ENCODE assay signal across 12 mouse cellular contexts in the genomic region with DNA sequence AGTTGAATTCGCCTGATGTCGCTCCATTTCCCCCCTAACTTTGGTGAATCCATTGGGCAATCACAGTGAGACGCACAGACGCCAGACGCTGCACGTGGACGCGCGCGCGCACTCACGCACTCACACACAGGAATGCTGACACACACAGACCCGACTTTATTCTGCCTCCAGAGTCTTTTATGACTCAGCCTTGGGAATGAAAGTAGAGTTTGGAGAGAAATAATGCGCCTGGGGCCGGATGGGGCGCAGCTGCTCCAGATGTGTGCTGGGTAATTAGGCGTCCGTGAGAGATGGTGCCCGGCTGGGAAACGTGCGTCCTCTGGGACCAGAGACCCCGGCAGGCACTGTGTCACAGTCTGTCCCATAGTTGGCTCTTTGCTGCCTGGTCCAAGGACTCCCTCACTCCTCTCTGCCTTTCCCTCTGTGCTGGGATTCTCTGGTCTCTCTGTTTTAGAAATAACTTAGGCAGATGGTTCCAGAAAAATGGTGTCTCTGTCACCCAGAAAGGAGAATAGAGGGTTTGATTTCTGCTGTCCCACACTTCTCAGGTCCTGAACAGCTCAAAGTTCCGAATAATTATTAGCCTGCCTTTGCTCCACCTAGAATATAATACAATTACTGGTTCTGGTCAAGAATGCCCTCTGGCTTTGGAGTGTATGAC. TPM values are rescaled to one million over a fixed set of nuclear protein-coding genes. Genes with fewer than 3 reads are reported as not detected.
A peak's percentile ranks its signal among the peaks of the same experiment; 100 is the strongest.
DNase-seq lines count a peak whose midpoint lies in the region; ATAC-seq lines count a peak whose summit lies in the region.
"Had no signal": no experiment of that assay in that cellular context is flagged by ENCODE, and none has a peak within 500 bp of the region (broad histone marks: within the 10 kb centered on the region; RNA-seq: fewer than 3 reads in every experiment).

No protein-coding gene starts in this region.

- peak overlapping the region; percentile 14 for H3K9ac ChIP-seq in kidney, embryonic 16.5 days (replicated peaks; ENCODE audit: low read length)
- peak overlapping the region; percentile 32; the same call in 1 of the 2 replicates for H3K9ac ChIP-seq in neural tube, embryonic 11.5 days (ENCODE audit: low read length)
- H3K9ac ChIP-seq: hindbrain, embryonic 14.5 days; liver, embryonic 14.5 days had no signal

- peaks cover 100% of the 10 kb centered on the region for H3K27me3 ChIP-seq in heart, embryonic 10.5 days (ENCODE audit: insufficient read depth, poor library complexity, severe bottlenecking)
- H3K27me3 ChIP-seq in kidney, embryonic 16.5 days (ENCODE audit: insufficient read depth, low read length), result no peaks in the 10 kb centered on the region
- peaks cover 43% of the 10 kb centered on the region for H3K27me3 ChIP-seq in neural tube, embryonic 11.5 days (ENCODE audit: control insufficient read depth, insufficient read depth, low read length)

- H3K27ac ChIP-seq in heart, embryonic 10.5 days, result no peak overlapping the region
- H3K27ac ChIP-seq in kidney, embryonic 16.5 days (ENCODE audit: low read length), result peak overlapping the region; percentile 67
- H3K27ac ChIP-seq in neural tube, embryonic 11.5 days (ENCODE audit: low read depth, low read length), result 0 out of 2 replicates have a peak overlapping the region, but pooled peaks have one; percentile 34
- H3K27ac ChIP-seq: hindbrain, embryonic 14.5 days; liver, embryonic 14.5 days had no signal

- H3K4me3 ChIP-seq in heart, embryonic 10.5 days, result no peak overlapping the region
- 0 out of 2 replicates have a peak overlapping the region, but pooled peaks have one; percentile 5 for H3K4me3 ChIP-seq in kidney, embryonic 16.5 days (ENCODE audit: low read length)
- H3K4me3 ChIP-seq in neural tube, embryonic 11.5 days (ENCODE audit: low read depth, low read length), result peak overlapping the region; percentile 4; the same call in 1 of the 2 replicates

- 2% methylated on average over 23 of the region's 23 CpGs for WGBS in heart, embryonic 10.5 days
- WGBS in kidney, embryonic 16.5 days, result 9% methylated on average over 23 of the region's 23 CpGs
- 1% methylated on average over 23 of the region's 23 CpGs for WGBS in neural tube, embryonic 11.5 days

- intact Hi-C loops in heart, postnatal 25 days (cut with DNase I), result no loop called here

- no peaks in the 10 kb centered on the region for H3K36me3 ChIP-seq in heart, embryonic 10.5 days
- peaks cover 9% of the 10 kb centered on the region; the same call in 1 of the 2 replicates for H3K36me3 ChIP-seq in kidney, embryonic 16.5 days (ENCODE audit: insufficient read depth, low read length)
- no peaks in the 10 kb centered on the region for H3K36me3 ChIP-seq in neural tube, embryonic 11.5 days (ENCODE audit: control insufficient read depth, insufficient read depth, low read length)

- no peak for ATAC-seq in kidney, embryonic 16.5 days (ENCODE audit: low FRiP score, low TSS enrichment)
- ATAC-seq in neural tube, embryonic 11.5 days (ENCODE audit: insufficient read depth, low FRiP score, low TSS enrichment), result peak; percentile 52; the same call in 1 of the 2 replicates
- no peak for ATAC-seq in megakaryocyte-erythroid progenitor cell, adult 5-6 weeks (replicated peaks; ENCODE audit: low FRiP score, low TSS enrichment, poor library complexity, severe bottlenecking)

- peaks cover 6% of the 10 kb centered on the region for H3K4me1 ChIP-seq in heart, embryonic 10.5 days
- H3K4me1 ChIP-seq in kidney, embryonic 16.5 days (ENCODE audit: insufficient read depth, low read length), result peaks cover 90% of the 10 kb centered on the region
- peaks cover 53% of the 10 kb centered on the region for H3K4me1 ChIP-seq in neural tube, embryonic 11.5 days (ENCODE audit: control insufficient read depth, insufficient read depth, low read length)

- peak; percentile 72 for DNase-seq in heart, embryonic 10.5 days (ENCODE audit: low spot score)
- no peak for DNase-seq in heart, postnatal 25 days (ENCODE audit: low spot score)
- peak; percentile 76 for DNase-seq in embryo, embryonic 10 days (ENCODE audit: low spot score)
- peak; percentile 61 for DNase-seq in neural tube, embryonic 11.5 days (ENCODE audit: low spot score)
- no peak for DNase-seq in right cerebral cortex, postnatal 4 days
- no peak for DNase-seq in right cerebral cortex, postnatal 25 days
- DNase-seq: B cell, adult 2 months had no signal

- H3K9me3 ChIP-seq in heart, embryonic 10.5 days, result no peaks in the 10 kb centered on the region
- no peaks in the 10 kb centered on the region for H3K9me3 ChIP-seq in kidney, embryonic 16.5 days (ENCODE audit: low read length)
- no peaks in the 10 kb centered on the region for H3K9me3 ChIP-seq in neural tube, embryonic 11.5 days (ENCODE audit: control insufficient read depth, low read length)

- H3K4me2 ChIP-seq in kidney, embryonic 16.5 days (replicated peaks; ENCODE audit: low read depth, low read length), result peak overlapping the region; percentile 32
- H3K4me2 ChIP-seq in neural tube, embryonic 11.5 days (ENCODE audit: low read depth), result peak overlapping the region; percentile 24
- H3K4me2 ChIP-seq: hindbrain, embryonic 14.5 days had no signal

RNA-seq across cellular contexts. Expression of gene Hoxb9, which starts 10.8 kb away (rescaled TPM):
- 0.75 TPM in 1 of 2 replicates, not detected in the other for polyA plus RNA-seq in heart, embryonic 10.5 days (2016; fragmentation: Nextera tagmentation; extraction: Ambion mirVana)
- total RNA-seq in heart, postnatal 25 days (2021), result not detected
- 21.5 and 24.5 TPM in 2 replicates for polyA plus RNA-seq in kidney, embryonic 16.5 days (2015; fragmentation: Nextera tagmentation; extraction: Ambion mirVana)
- polyA plus RNA-seq in neural tube, embryonic 11.5 days (2014; fragmentation: Nextera tagmentation; extraction: Ambion mirVana), result 60.7 and 67.9 TPM in 2 replicates
- total RNA-seq in megakaryocyte-erythroid progenitor cell, adult 5-6 weeks (2014; fragmentation: Nextera tagmentation), result not detected in 2 replicates
- total RNA-seq in megakaryocyte-erythroid progenitor cell, adult 5-6 weeks (2017), result not detected in 2 replicates

RNA-seq across cellular contexts. Expression of gene Hoxb8, which starts 21.3 kb away (rescaled TPM):
- 0.30 TPM in 1 of 2 replicates, not detected in the other for polyA plus RNA-seq in heart, embryonic 10.5 days (2016; fragmentation: Nextera tagmentation; extraction: Ambion mirVana)
- total RNA-seq in heart, postnatal 25 days (2021), result not detected
- polyA plus RNA-seq in kidney, embryonic 16.5 days (2015; fragmentation: Nextera tagmentation; extraction: Ambion mirVana), result 9.5 and 12.9 TPM in 2 replicates
- 27.9 and 28.2 TPM in 2 replicates for polyA plus RNA-seq in neural tube, embryonic 11.5 days (2014; fragmentation: Nextera tagmentation; extraction: Ambion mirVana)
- not detected in 2 replicates for total RNA-seq in megakaryocyte-erythroid progenitor cell, adult 5-6 weeks (2014; fragmentation: Nextera tagmentation)
- not detected in 2 replicates for total RNA-seq in megakaryocyte-erythroid progenitor cell, adult 5-6 weeks (2017)
- polyA plus RNA-seq: thymus, postnatal 0 days had no signal

RNA-seq across cellular contexts. Expression of gene Hoxb7, which starts 26.0 kb away (rescaled TPM):
- polyA plus RNA-seq in heart, embryonic 10.5 days (2016; fragmentation: Nextera tagmentation; extraction: Ambion mirVana), result 0.11 and 1.3 TPM in 2 replicates
- total RNA-seq in heart, postnatal 25 days (2021), result not detected
- 60.9 and 68.3 TPM in 2 replicates for polyA plus RNA-seq in kidney, embryonic 16.5 days (2015; fragmentation: Nextera tagmentation; extraction: Ambion mirVana)
- 65.5 and 65.9 TPM in 2 replicates for polyA plus RNA-seq in neural tube, embryonic 11.5 days (2014; fragmentation: Nextera tagmentation; extraction: Ambion mirVana)
- not detected in 2 replicates for total RNA-seq in megakaryocyte-erythroid progenitor cell, adult 5-6 weeks (2014; fragmentation: Nextera tagmentation)
- not detected in 2 replicates for total RNA-seq in megakaryocyte-erythroid progenitor cell, adult 5-6 weeks (2017)
- polyA plus RNA-seq: thymus, postnatal 0 days had no signal

RNA-seq across cellular contexts. Expression of gene Hoxb6, which starts 31.8 kb away (rescaled TPM):
- polyA plus RNA-seq in heart, embryonic 10.5 days (2016; fragmentation: Nextera tagmentation; extraction: Ambion mirVana), result 0.42 and 2.2 TPM in 2 replicates
- not detected for total RNA-seq in heart, postnatal 25 days (2021)
- 50.3 and 55.7 TPM in 2 replicates for polyA plus RNA-seq in kidney, embryonic 16.5 days (2015; fragmentation: Nextera tagmentation; extraction: Ambion mirVana)
- 81.4 and 87.2 TPM in 2 replicates for polyA plus RNA-seq in neural tube, embryonic 11.5 days (2014; fragmentation: Nextera tagmentation; extraction: Ambion mirVana)
- total RNA-seq in megakaryocyte-erythroid progenitor cell, adult 5-6 weeks (2014; fragmentation: Nextera tagmentation), result not detected in 2 replicates
- 0.72 TPM in 1 of 2 replicates, not detected in the other for total RNA-seq in megakaryocyte-erythroid progenitor cell, adult 5-6 weeks (2017)

RNA-seq across cellular contexts. Expression of gene Hoxb5, which starts 42.7 kb away (rescaled TPM):
- polyA plus RNA-seq in heart, embryonic 10.5 days (2016; fragmentation: Nextera tagmentation; extraction: Ambion mirVana), result 1.0 and 5.2 TPM in 2 replicates
- under 1 TPM; 0.10 to 0.14 TPM for total RNA-seq in heart, postnatal 25 days (2021)
- polyA plus RNA-seq in kidney, embryonic 16.5 days (2015; fragmentation: Nextera tagmentation; extraction: Ambion mirVana), result 19.2 and 24.3 TPM in 2 replicates
- 49.0 and 49.1 TPM in 2 replicates for polyA plus RNA-seq in neural tube, embryonic 11.5 days (2014; fragmentation: Nextera tagmentation; extraction: Ambion mirVana)
- not detected in 2 replicates for total RNA-seq in megakaryocyte-erythroid progenitor cell, adult 5-6 weeks (2014; fragmentation: Nextera tagmentation)
- total RNA-seq in megakaryocyte-erythroid progenitor cell, adult 5-6 weeks (2017), result not detected in 2 replicates

Comparison
In these comparisons a context has a peak if more than half of its experiments do, and no peak if none do; other contexts are left out.
1. DNase-seq: peak in heart, embryonic 10.5 days (single experiment), embryo, embryonic 10 days (single experiment) and neural tube, embryonic 11.5 days (single experiment); none in heart, postnatal 25 days (single experiment), right cerebral cortex, postnatal 4 days (single experiment) and right cerebral cortex, postnatal 25 days (single experiment).
2. RNA of gene Hoxb9, which starts 10.8 kb away (polyA plus RNA-seq): 60.7 to 67.9 TPM in neural tube, embryonic 11.5 days and 21.5 to 24.5 TPM in kidney, embryonic 16.5 days; 0.75 TPM in heart, embryonic 10.5 days; every median in the first group is over 10 times any median in the second.
3. RNA of gene Hoxb7, which starts 26.0 kb away (polyA plus RNA-seq): 65.5 to 65.9 TPM in neural tube, embryonic 11.5 days and 60.9 to 68.3 TPM in kidney, embryonic 16.5 days; 0.11 to 1.3 TPM in heart, embryonic 10.5 days; every median in the first group is over 10 times any median in the second.